Mouse (Mus musculus) heart, adult 2 months (tissue): ENCODE measurements at regions not wholly inside any gene's neighbourhood (a gene's known extent, or its start where the extent isn't known, plus 50 kb on each side); places are given as distances from the start of the nearest gene placed in this dataset.

Experiments
- DNase-seq, 2 experiments: peaks; one replicate each; pipeline ENCODE4 v3.0.0; 2021
- H3K27ac ChIP-seq: fragments of 200-600 bp; 2 replicates; pipeline ENCODE4 v1.8.1; 2022
- H3K27me3 ChIP-seq: fragments of 200-500 bp; 2 replicates; pipeline ENCODE4 v1.6.1; 2012; ENCODE audit warnings: mild to moderate bottlenecking, low read length, inconsistent platforms, mixed read lengths; ENCODE audit not compliant: control insufficient read depth, insufficient read depth
- H3K36me3 ChIP-seq: fragments of 200-500 bp; 2 replicates; pipeline ENCODE4 v1.6.1; 2012; ENCODE audit warnings: low read length, inconsistent platforms; ENCODE audit not compliant: control insufficient read depth, insufficient read depth
- H3K4me1 ChIP-seq: fragments of 200-500 bp; 2 replicates; pipeline ENCODE4 v1.6.1; 2011; ENCODE audit warnings: low read length; ENCODE audit not compliant: control insufficient read depth, insufficient read depth
- H3K4me3 ChIP-seq: fragments of 200-600 bp; 2 replicates; pipeline ENCODE4 v1.8.1; 2022
- H3K79me2 ChIP-seq: fragments of 200-500 bp; replicated peaks from 2 replicates; pipeline ENCODE4 v1.6.1; 2012; ENCODE audit warnings: mild to moderate bottlenecking, inconsistent platforms, low read length, moderate library complexity, mixed read lengths; ENCODE audit not compliant: control insufficient read depth, insufficient read depth
- H3K9ac ChIP-seq: fragments of 200-500 bp; 2 replicates; pipeline ENCODE4 v1.6.1; 2012; ENCODE audit warnings: low read depth, mild to moderate bottlenecking, control low read depth, inconsistent platforms, low read length, mixed read lengths
- CTCF ChIP-seq: fragments of 200-600 bp; IDR thresholded peaks from 2 replicates; pipeline ENCODE4 v1.8.1; 2022; ENCODE audit warnings: antibody characterized with exemption, mild to moderate bottlenecking, moderate library complexity
- EP300 ChIP-seq: fragments of 200-500 bp; IDR thresholded peaks from 2 replicates; pipeline ENCODE4 v1.6.1; 2011; ENCODE audit warnings: low read depth, low read length, control low read depth; ENCODE audit not compliant: insufficient read depth
- POLR2A ChIP-seq: fragments of 200-500 bp; IDR thresholded peaks from 2 replicates; pipeline ENCODE4 v1.6.1; 2011; ENCODE audit warnings: mild to moderate bottlenecking, low read depth, low read length, control low read depth; ENCODE audit not compliant: insufficient read depth
- WGBS: fragments of 180-500 bp; shearing (Covaris S2); methylation state at CpG from one replicate; pipeline ENCODE4 v1.1.7; 2018; 5-methylcytosine and 5-hydroxymethylcytosine counted together
- intact Hi-C: fragments of 180-260 bp; cut with DNase I; formaldehyde crosslinking; loops from one replicate; pipeline ENCODE4 v1.15.1; 2025

GRCm38 (mm10) chr14:74219761-74220160 lies 420.9 kb upstream of the Htr2a start:
- no peak overlapping the region for H3K4me3 ChIP-seq
- no peaks in the 10 kb centered on the region for H3K79me2 ChIP-seq
- H3K27me3 ChIP-seq: no peaks in the 10 kb centered on the region
- DNase-seq: peak in 1 of 2 experiments; percentile 3
- H3K27ac ChIP-seq: no peak overlapping the region
- H3K36me3 ChIP-seq: no peaks in the 10 kb centered on the region
- H3K9ac ChIP-seq: no peak overlapping the region
- TF ChIP-seq CTCF: no peak
- no peak for TF ChIP-seq EP300
- TF ChIP-seq POLR2A: no peak
- WGBS: 79% methylated on average over 3 of the region's 3 CpGs
- no peaks in the 10 kb centered on the region for H3K4me1 ChIP-seq
- intact Hi-C loops: no loop called here

DNA sequence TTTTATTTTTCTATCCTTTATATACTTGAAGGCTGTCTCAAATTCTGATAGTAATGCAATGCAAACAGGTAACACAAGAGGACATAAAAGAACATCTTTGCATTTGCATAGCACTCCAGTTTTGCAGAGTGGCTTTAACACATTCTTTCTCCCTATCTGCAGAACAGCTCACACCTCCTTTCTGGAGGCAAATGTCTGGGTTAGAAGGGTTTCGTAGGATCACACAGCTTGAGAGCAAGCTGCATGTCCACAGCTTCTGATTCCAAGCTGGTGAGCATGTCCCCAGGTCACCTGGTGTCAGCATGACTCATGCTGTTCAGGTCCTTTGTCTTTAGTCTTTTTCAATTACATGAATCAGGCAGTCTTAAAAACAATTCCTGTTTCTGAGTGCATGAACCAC lies 418.5 kb upstream of the Htr2a start:
- Histone ChIP-seq H3K4me3 (no peak overlapping the region), H3K36me3 (no peaks in the 10 kb centered on the region), H3K9ac (no peak overlapping the region), H3K79me2 (no peaks in the 10 kb centered on the region), H3K27ac (no peak overlapping the region), H3K27me3 (no peaks in the 10 kb centered on the region), H3K4me1 (no peaks in the 10 kb centered on the region)
- no peak for DNase-seq
- no peak for TF ChIP-seq EP300
- no peak for TF ChIP-seq CTCF
- TF ChIP-seq POLR2A: no peak
- 75% methylated on average over 1 of the region's 1 CpGs for WGBS
- intact Hi-C loops: no loop called here

DNA sequence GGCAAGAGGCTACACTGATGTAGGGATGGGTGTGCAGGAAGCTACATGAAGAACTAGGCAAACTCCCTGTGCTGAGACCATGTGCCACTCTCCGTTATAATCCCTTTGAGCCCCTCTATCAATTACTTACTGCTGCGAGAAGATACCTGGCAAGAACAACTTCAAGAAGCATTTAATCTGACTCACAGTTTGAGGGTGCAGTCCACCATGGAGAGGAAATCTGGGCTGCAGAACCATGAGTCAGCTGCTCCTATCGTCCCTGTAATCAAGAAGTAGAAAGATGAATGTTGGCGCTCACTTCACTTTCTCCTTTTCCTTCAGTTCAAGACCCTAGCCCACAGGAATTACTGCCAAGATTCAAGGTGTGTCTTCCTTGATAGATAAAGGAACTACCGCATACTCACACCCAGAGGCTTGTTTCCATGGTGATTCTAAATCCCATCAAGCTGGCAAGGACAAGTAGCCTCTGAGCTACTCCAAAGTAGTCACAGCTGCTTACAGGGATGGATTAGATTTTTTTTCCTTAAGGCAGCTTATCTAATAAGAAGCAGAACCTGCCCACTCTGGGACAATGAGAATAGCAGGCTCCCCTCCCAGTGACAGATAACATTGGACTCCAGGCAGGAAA lies 411.0 kb upstream of the Htr2a start:
- Histone ChIP-seq H3K9ac (no peak overlapping the region), H3K36me3 (no peaks in the 10 kb centered on the region), H3K4me1 (no peaks in the 10 kb centered on the region), H3K79me2 (no peaks in the 10 kb centered on the region), H3K27ac (no peak overlapping the region), H3K27me3 (no peaks in the 10 kb centered on the region), H3K4me3 (no peak overlapping the region)
- DNase-seq: no peak
- 43% methylated on average over 5 of the region's 5 CpGs for WGBS
- TF ChIP-seq EP300: no peak
- TF ChIP-seq CTCF: no peak
- TF ChIP-seq POLR2A: no peak
- intact Hi-C loops: no loop called here

GRCm38 (mm10) chr14:74240212-74240611 lies 400.4 kb upstream of the Htr2a start:
- no peak for TF ChIP-seq CTCF
- no peak for TF ChIP-seq POLR2A
- TF ChIP-seq EP300: no peak
- Histone ChIP-seq H3K4me1 (no peaks in the 10 kb centered on the region), H3K79me2 (no peaks in the 10 kb centered on the region), H3K9ac (no peak overlapping the region), H3K27ac (no peak overlapping the region), H3K27me3 (no peaks in the 10 kb centered on the region), H3K4me3 (no peak overlapping the region), H3K36me3 (no peaks in the 10 kb centered on the region)
- 29% methylated on average over 2 of the region's 2 CpGs for WGBS
- intact Hi-C loops: no loop called here
- no peak for DNase-seq

GRCm38 (mm10) chr14:74249263-74249878 lies 391.3 kb upstream of the Htr2a start:
- intact Hi-C loops: no loop called here
- Histone ChIP-seq H3K9ac (no peak overlapping the region), H3K27me3 (no peaks in the 10 kb centered on the region), H3K4me3 (no peak overlapping the region), H3K27ac (no peak overlapping the region), H3K4me1 (no peaks in the 10 kb centered on the region), H3K79me2 (no peaks in the 10 kb centered on the region), H3K36me3 (no peaks in the 10 kb centered on the region)
- DNase-seq: no peak
- WGBS: 81% methylated on average over 5 of the region's 5 CpGs
- TF ChIP-seq CTCF: no peak
- no peak for TF ChIP-seq POLR2A
- TF ChIP-seq EP300: no peak

GRCm38 (mm10) chr14:74250021-74250420 lies 390.6 kb upstream of the Htr2a start:
- H3K36me3 ChIP-seq: no peaks in the 10 kb centered on the region
- H3K27me3 ChIP-seq: no peaks in the 10 kb centered on the region
- no peak overlapping the region for H3K4me3 ChIP-seq
- intact Hi-C loops: no loop called here
- no peak overlapping the region for H3K9ac ChIP-seq
- no peak overlapping the region for H3K27ac ChIP-seq
- no peak for TF ChIP-seq CTCF
- no peak for TF ChIP-seq POLR2A
- TF ChIP-seq EP300: no peak
- H3K79me2 ChIP-seq: no peaks in the 10 kb centered on the region
- DNase-seq: peak in 1 of 2 experiments; percentile 15
- no peaks in the 10 kb centered on the region for H3K4me1 ChIP-seq
- WGBS: 43% methylated on average over 2 of the region's 2 CpGs
